Mouse (Mus musculus): ENCODE results near the gene Srrt. TPM values are rescaled to one million over a fixed set of nuclear protein-coding genes. Genes with fewer than 3 reads are reported as not detected.

Srrt gene
- polyA plus RNA-seq, 1 experiment from 2014 or later = 69.9 TPM

- no peaks in the 10 kb centered on the region for H3K4me1 ChIP-seq (ENCODE audit: control insufficient read depth in 2 of 2, insufficient read depth in 2 of 2, low read length in 2 of 2)
- H3K9ac ChIP-seq (ENCODE audit: low read length) = no peak overlapping the region
- H3K4me2 ChIP-seq (ENCODE audit: low read length) = no peak overlapping the region
- 59% methylated on average over 18 of the region's 18 CpGs for WGBS
- no peak overlapping the region for H3K27ac ChIP-seq (replicated peaks in 1 of 2; ENCODE audit: control insufficient read depth in 1 of 2, insufficient read depth in 1 of 2, low read depth in 2 of 2, low read length in 2 of 2)
- H3K4me3 ChIP-seq (ENCODE audit: control insufficient read depth in 1 of 2, insufficient read depth in 1 of 2, low read depth in 1 of 2, low read length in 2 of 2) = no peak overlapping the region
- H3K36me3 ChIP-seq (ENCODE audit: control insufficient read depth, insufficient read depth, low read length) = no peaks in the 10 kb centered on the region
- no peaks in the 10 kb centered on the region for H3K27me3 ChIP-seq (ENCODE audit: control insufficient read depth, insufficient read depth, low read length)
- peaks cover 9% of the 10 kb centered on the region; the same call in 1 of the 2 replicates for H3K9me3 ChIP-seq (ENCODE audit: control insufficient read depth, low read length)
- no peak for ATAC-seq (ENCODE audit: insufficient number of reproducible peaks, insufficient read depth, low FRiP score, low read depth)
Measured at GRCm38 (mm10) chr5:137277360-137278342, 29.8 kb downstream of the Srrt start.

DNA sequence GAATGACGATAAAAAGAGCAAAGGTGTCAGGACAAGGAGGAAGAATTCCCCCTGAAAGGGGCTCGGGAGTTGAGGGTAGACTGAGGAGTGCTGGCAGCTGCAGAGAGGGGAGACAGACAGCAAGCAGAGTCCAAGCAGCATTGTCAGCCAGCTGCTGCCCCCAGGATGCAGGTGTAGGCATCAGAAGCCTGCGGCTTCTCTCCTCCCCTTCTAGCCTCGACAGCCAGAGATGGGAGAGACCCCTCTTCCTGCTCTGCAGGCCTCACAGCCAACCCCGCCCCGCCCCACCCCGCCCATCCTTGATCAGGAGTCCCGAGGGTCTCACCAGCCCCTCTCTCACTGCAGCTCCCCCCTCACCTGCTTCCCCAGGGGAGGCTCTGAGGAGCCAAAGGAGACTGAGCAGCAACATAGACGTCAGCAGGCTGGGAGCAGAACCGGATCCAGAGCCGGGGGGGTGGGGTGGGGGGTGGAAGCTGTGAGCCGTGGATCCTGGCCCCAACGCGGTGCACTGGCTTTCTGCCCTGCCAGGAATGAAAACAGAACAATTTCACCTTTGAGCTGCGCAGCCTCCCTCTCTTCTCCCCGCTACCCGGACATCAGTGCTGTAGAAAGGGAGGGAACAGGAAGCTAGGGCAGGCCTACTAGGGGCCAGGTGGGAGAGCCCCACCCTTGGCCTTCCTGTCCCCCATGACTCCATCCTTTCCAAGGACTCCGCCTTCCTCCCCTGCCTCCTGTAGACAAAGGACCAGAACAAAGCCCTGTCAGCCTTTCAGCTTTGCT lies 39.2 kb downstream of the Srrt start:
- peaks cover 6% of the 10 kb centered on the region; the same call in 1 of the 2 replicates for H3K9me3 ChIP-seq (ENCODE audit: control insufficient read depth, low read length)
- no peak overlapping the region for H3K9ac ChIP-seq (ENCODE audit: low read length)
- no peak overlapping the region for H3K4me3 ChIP-seq (ENCODE audit: control insufficient read depth in 1 of 2, insufficient read depth in 1 of 2, low read depth in 1 of 2, low read length in 2 of 2)
- H3K27me3 ChIP-seq (ENCODE audit: control insufficient read depth, insufficient read depth, low read length) = no peaks in the 10 kb centered on the region
- no peaks in the 10 kb centered on the region for H3K36me3 ChIP-seq (ENCODE audit: control insufficient read depth, insufficient read depth, low read length)
- no peaks in the 10 kb centered on the region for H3K4me1 ChIP-seq (ENCODE audit: control insufficient read depth in 2 of 2, insufficient read depth in 2 of 2, low read length in 2 of 2)
- no peak for ATAC-seq (ENCODE audit: insufficient number of reproducible peaks, insufficient read depth, low FRiP score, low read depth)
- no peak overlapping the region for H3K27ac ChIP-seq (replicated peaks in 1 of 2; ENCODE audit: control insufficient read depth in 1 of 2, insufficient read depth in 1 of 2, low read depth in 2 of 2, low read length in 2 of 2)
- WGBS = 27% methylated on average over 14 of the region's 18 CpGs
- peak overlapping the region; percentile 39 for H3K4me2 ChIP-seq (ENCODE audit: low read length)

DNA sequence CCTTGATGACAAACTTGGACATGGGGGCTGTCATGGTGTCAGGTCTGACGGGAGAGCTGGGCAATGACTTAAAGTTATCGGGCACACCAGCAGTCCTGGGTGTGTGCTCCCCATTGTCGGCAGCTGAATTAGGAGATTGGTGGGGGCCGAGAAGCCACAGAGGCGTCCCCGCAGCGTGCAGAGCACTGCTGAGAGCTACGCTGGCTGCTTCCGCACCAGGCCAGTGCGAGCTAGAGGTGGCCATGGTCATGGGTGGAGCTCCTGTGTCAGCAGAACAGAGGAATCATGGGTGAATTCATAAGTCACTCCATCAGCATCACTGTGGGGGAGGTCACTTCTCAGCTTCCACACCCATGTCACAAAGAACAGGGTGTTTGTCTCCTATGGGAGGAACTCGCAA lies 42.7 kb downstream of the Srrt start:
- H3K27ac ChIP-seq (replicated peaks in 1 of 2; ENCODE audit: control insufficient read depth in 1 of 2, insufficient read depth in 1 of 2, low read depth in 2 of 2, low read length in 2 of 2) = no peak overlapping the region
- no peak overlapping the region for H3K9ac ChIP-seq (ENCODE audit: low read length)
- ATAC-seq (ENCODE audit: insufficient number of reproducible peaks, insufficient read depth, low FRiP score, low read depth) = no peak
- H3K4me3 ChIP-seq (ENCODE audit: control insufficient read depth in 1 of 2, insufficient read depth in 1 of 2, low read depth in 1 of 2, low read length in 2 of 2) = no peak overlapping the region
- no peaks in the 10 kb centered on the region for H3K27me3 ChIP-seq (ENCODE audit: control insufficient read depth, insufficient read depth, low read length)
- H3K4me1 ChIP-seq (ENCODE audit: control insufficient read depth in 2 of 2, insufficient read depth in 2 of 2, low read length in 2 of 2) = no peaks in the 10 kb centered on the region
- H3K4me2 ChIP-seq (ENCODE audit: low read length) = no peak overlapping the region
- 86% methylated on average over 11 of the region's 11 CpGs for WGBS
- no peaks in the 10 kb centered on the region for H3K36me3 ChIP-seq (ENCODE audit: control insufficient read depth, insufficient read depth, low read length)
- no peaks in the 10 kb centered on the region for H3K9me3 ChIP-seq (ENCODE audit: control insufficient read depth, low read length)

- Histone ChIP-seq H3K36me3 (ENCODE audit: control insufficient read depth, insufficient read depth, low read length) (no peaks in the 10 kb centered on the region), H3K4me3 (ENCODE audit: control insufficient read depth in 1 of 2, insufficient read depth in 1 of 2, low read depth in 1 of 2, low read length in 2 of 2) (no peak overlapping the region), H3K9me3 (ENCODE audit: control insufficient read depth, low read length) (no peaks in the 10 kb centered on the region), H3K9ac (ENCODE audit: low read length) (no peak overlapping the region), H3K27ac (replicated peaks in 1 of 2; ENCODE audit: control insufficient read depth in 1 of 2, insufficient read depth in 1 of 2, low read depth in 2 of 2, low read length in 2 of 2) (no peak overlapping the region), H3K4me1 (ENCODE audit: control insufficient read depth in 2 of 2, insufficient read depth in 2 of 2, low read length in 2 of 2) (no peaks in the 10 kb centered on the region), H3K4me2 (ENCODE audit: low read length) (no peak overlapping the region), H3K27me3 (ENCODE audit: control insufficient read depth, insufficient read depth, low read length) (no peaks in the 10 kb centered on the region)
- no peak for ATAC-seq (ENCODE audit: insufficient number of reproducible peaks, insufficient read depth, low FRiP score, low read depth)
- WGBS = 74% methylated on average over 14 of the region's 14 CpGs
Measured at GRCm38 (mm10) chr5:137263897-137264720, 43.4 kb downstream of the Srrt start.

Small RNAs within 50 kb of the gene (microRNA-seq; reads per million reads assigned to microRNA genes)
- gene Mir7036 (0.84 reads per million), gene Mir8116 (not detected)

Other genes with a start within 250 kb of the Srrt start
- gene Serpine1, start 235.4 kb downstream of the Srrt start, polyA plus RNA-seq (2014; fragmentation: Nextera tagmentation; extraction: Ambion mirVana) = 0.93 and 1.0 TPM in 2 replicates
- gene Trim56, start 191.5 kb downstream of the Srrt start, polyA plus RNA-seq (2014; fragmentation: Nextera tagmentation; extraction: Ambion mirVana) = 8.1 and 8.4 TPM in 2 replicates
- not detected in 2 replicates for gene Muc3, start 158.4 kb downstream of the Srrt start, polyA plus RNA-seq (2014; fragmentation: Nextera tagmentation; extraction: Ambion mirVana)
- not detected in 2 replicates for gene Muc3a, start 95.3 kb downstream of the Srrt start, polyA plus RNA-seq (2014; fragmentation: Nextera tagmentation; extraction: Ambion mirVana)
- gene Ache, start 20.2 kb downstream of the Srrt start, polyA plus RNA-seq (2014; fragmentation: Nextera tagmentation; extraction: Ambion mirVana) = 11.2 and 12.5 TPM in 2 replicates
- 7.1 and 7.4 TPM in 2 replicates for gene Ufsp1, start 13.0 kb downstream of the Srrt start, polyA plus RNA-seq (2014; fragmentation: Nextera tagmentation; extraction: Ambion mirVana)
- gene Trip6, start 6.7 kb upstream of the Srrt start, polyA plus RNA-seq (2014; fragmentation: Nextera tagmentation; extraction: Ambion mirVana) = 32.3 and 38.9 TPM in 2 replicates
- gene Slc12a9, start 25.9 kb upstream of the Srrt start, polyA plus RNA-seq (2014; fragmentation: Nextera tagmentation; extraction: Ambion mirVana) = 5.3 and 5.7 TPM in 2 replicates
- gene Ephb4, start 42.4 kb upstream of the Srrt start, polyA plus RNA-seq (2014; fragmentation: Nextera tagmentation; extraction: Ambion mirVana) = 38.2 and 40.5 TPM in 2 replicates
- 0.11 and 0.16 TPM in 2 replicates for gene Zan, start 169.4 kb upstream of the Srrt start, polyA plus RNA-seq (2014; fragmentation: Nextera tagmentation; extraction: Ambion mirVana)
- 44.3 and 49.8 TPM in 2 replicates for gene Pop7, start 194.8 kb upstream of the Srrt start, polyA plus RNA-seq (2014; fragmentation: Nextera tagmentation; extraction: Ambion mirVana)
- 8.7 and 9.6 TPM in 2 replicates for gene Gigyf1, start 210.9 kb upstream of the Srrt start, polyA plus RNA-seq (2014; fragmentation: Nextera tagmentation; extraction: Ambion mirVana)
- gene Epo, start 225.6 kb upstream of the Srrt start, polyA plus RNA-seq (2014; fragmentation: Nextera tagmentation; extraction: Ambion mirVana) = not detected in 2 replicates
- gene Gnb2, start 225.8 kb upstream of the Srrt start, polyA plus RNA-seq (2014; fragmentation: Nextera tagmentation; extraction: Ambion mirVana) = 296 and 340 TPM in 2 replicates
- gene Actl6b, start 245.8 kb upstream of the Srrt start, polyA plus RNA-seq (2014; fragmentation: Nextera tagmentation; extraction: Ambion mirVana) = 0.31 TPM in 1 of 2 replicates, not detected in the other